Mouse (Mus musculus): Measurements from ENCODE around the gene Slc25a25. TPM values are rescaled to one million over a fixed set of nuclear protein-coding genes. Genes with fewer than 3 reads are reported as not detected.
A peak's percentile ranks its signal among the peaks of the same experiment; 100 is the strongest.

Gene Slc25a25
- polyA plus RNA-seq, 1 experiment from 2014 or later = 15.0 TPM

DNA sequence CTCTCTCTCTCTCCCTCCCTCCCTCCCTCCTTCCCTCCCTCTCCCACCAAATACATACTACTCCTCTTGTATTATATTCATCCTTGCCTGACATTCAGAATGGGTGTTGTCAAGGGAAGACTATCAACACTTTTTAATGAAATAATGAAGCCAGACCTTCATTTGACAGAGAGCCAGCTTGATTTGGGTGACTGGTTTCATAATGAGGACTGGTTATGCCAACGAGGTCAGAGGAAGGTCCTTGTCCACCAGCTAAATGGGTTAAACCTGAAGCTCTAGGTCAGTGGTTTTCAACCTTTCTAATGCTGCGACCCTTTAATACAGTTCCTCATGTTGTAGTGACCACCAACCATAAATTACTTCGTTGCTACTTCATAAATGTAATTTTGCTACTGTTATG lies 12.5 kb downstream of the Slc25a25 start:
- Histone ChIP-seq H3K4me2 (ENCODE audit: low read length) (no peak overlapping the region), H3K4me3 (replicated peaks; ENCODE audit: low read depth, low read length) (no peak overlapping the region), H3K9me3 (replicated peaks; ENCODE audit: low read length) (no peaks in the 10 kb centered on the region), H3K27me3 (ENCODE audit: insufficient read depth, low read length) (no peaks in the 10 kb centered on the region), H3K27ac (0 out of 2 replicates have a peak overlapping the region, but pooled peaks have one; percentile 47), H3K9ac (ENCODE audit: low read depth, low read length) (no peak overlapping the region), H3K36me3 (ENCODE audit: insufficient read depth, low read length) (0 out of 2 replicates have a peak, but pooled peaks cover 1% of the 10 kb centered on the region), H3K4me1 (replicated peaks; ENCODE audit: insufficient read depth, low read length) (peaks cover 8% of the 10 kb centered on the region; the same call in 1 of the 2 replicates)
- 67% methylated on average over 3 of the region's 3 CpGs for WGBS
- DNase-seq (ENCODE audit: low spot score) = no peak
- TF ChIP-seq CTCF (IDR thresholded peaks at IDR 0.05; ENCODE audit: low read depth) = no peak
- no peak for ATAC-seq (replicated peaks; ENCODE audit: low FRiP score, low read depth)

DNA sequence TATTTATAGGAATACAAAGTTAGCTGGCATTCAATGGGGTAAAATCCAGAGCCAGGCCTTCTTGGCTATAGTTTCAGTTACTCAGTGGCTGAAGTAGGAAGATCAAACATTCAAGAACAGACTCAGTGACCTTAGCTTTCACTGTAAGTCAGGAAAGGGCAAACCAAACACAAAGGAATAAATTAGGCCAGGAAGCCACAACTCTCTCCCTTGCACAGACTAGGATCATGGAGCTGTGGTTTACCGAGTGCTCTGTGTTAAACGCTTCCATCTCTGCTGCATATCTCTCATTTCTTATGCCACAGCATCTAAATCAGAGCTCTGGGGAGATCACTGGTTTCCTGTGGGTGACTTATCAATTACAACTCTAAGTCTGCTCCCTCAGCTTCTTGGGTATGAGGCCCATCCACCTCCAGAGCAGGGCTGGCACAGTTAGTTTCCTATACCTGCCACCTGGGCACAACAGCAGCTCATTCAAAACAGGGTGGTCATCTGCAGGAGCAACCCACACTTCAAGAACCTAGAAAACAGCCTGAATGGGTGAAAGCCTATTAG lies 13.6 kb downstream of the Slc25a25 start:
- DNase-seq (ENCODE audit: low spot score) (no peak), ATAC-seq (replicated peaks; ENCODE audit: low FRiP score, low read depth) (no peak)
- Histone ChIP-seq H3K4me3 (replicated peaks; ENCODE audit: low read depth, low read length) (no peak overlapping the region), H3K27me3 (ENCODE audit: insufficient read depth, low read length) (no peaks in the 10 kb centered on the region), H3K4me1 (replicated peaks; ENCODE audit: insufficient read depth, low read length) (peaks cover 8% of the 10 kb centered on the region; the same call in 1 of the 2 replicates), H3K9me3 (replicated peaks; ENCODE audit: low read length) (no peaks in the 10 kb centered on the region), H3K9ac (ENCODE audit: low read depth, low read length) (no peak overlapping the region), H3K27ac (peak overlapping the region; percentile 32), H3K36me3 (ENCODE audit: insufficient read depth, low read length) (no peaks in the 10 kb centered on the region), H3K4me2 (ENCODE audit: low read length) (no peak overlapping the region)
- no peak for TF ChIP-seq CTCF (IDR thresholded peaks at IDR 0.05; ENCODE audit: low read depth)
- WGBS = 75% methylated on average over 2 of the region's 2 CpGs

DNA sequence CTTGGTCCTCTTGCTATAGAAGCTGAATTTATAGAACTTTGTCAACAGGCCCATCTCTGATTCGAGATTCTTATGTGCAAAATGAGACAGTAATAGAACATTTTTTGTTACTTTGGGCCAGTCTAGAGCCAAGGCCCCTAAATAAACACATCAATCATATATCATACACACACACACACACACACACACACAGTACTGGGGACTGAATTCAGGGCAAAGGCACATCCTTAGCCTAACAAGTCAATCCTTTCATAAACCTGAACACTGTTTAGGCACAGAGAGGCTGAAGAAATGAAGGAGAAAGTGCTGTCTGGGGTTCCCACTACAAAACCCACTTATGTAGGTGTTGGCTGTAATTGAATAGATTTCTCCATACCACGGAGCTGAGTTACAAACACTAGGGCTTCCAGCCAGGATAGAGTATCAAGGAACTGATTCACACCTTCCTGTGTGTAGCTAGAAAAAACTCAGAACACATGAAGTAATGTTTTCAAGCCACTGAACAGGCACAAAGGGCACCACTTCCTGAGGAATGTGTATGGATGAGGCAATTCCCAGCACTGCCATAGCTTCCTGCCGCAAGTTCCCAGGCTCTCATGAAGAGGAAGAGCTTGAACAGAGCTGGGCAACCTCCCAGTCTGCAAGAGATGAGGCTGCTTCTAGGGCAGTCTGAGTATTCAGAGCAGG lies 14.4 kb downstream of the Slc25a25 start:
- Histone ChIP-seq H3K36me3 (ENCODE audit: insufficient read depth, low read length) (no peaks in the 10 kb centered on the region), H3K4me2 (ENCODE audit: low read length) (no peak overlapping the region), H3K27ac (peak overlapping the region; percentile 32), H3K9me3 (replicated peaks; ENCODE audit: low read length) (no peaks in the 10 kb centered on the region), H3K4me3 (replicated peaks; ENCODE audit: low read depth, low read length) (no peak overlapping the region), H3K9ac (ENCODE audit: low read depth, low read length) (no peak overlapping the region), H3K4me1 (replicated peaks; ENCODE audit: insufficient read depth, low read length) (peaks cover 8% of the 10 kb centered on the region; the same call in 1 of the 2 replicates), H3K27me3 (ENCODE audit: insufficient read depth, low read length) (no peaks in the 10 kb centered on the region)
- TF ChIP-seq CTCF (IDR thresholded peaks at IDR 0.05; ENCODE audit: low read depth) = no peak
- 0 out of 2 replicates have a peak, but pooled peaks have one; percentile 13 for ATAC-seq (replicated peaks; ENCODE audit: low FRiP score, low read depth)
- DNase-seq (ENCODE audit: low spot score) = peak; percentile 75
- 50% methylated on average over 3 of the region's 3 CpGs for WGBS

DNA sequence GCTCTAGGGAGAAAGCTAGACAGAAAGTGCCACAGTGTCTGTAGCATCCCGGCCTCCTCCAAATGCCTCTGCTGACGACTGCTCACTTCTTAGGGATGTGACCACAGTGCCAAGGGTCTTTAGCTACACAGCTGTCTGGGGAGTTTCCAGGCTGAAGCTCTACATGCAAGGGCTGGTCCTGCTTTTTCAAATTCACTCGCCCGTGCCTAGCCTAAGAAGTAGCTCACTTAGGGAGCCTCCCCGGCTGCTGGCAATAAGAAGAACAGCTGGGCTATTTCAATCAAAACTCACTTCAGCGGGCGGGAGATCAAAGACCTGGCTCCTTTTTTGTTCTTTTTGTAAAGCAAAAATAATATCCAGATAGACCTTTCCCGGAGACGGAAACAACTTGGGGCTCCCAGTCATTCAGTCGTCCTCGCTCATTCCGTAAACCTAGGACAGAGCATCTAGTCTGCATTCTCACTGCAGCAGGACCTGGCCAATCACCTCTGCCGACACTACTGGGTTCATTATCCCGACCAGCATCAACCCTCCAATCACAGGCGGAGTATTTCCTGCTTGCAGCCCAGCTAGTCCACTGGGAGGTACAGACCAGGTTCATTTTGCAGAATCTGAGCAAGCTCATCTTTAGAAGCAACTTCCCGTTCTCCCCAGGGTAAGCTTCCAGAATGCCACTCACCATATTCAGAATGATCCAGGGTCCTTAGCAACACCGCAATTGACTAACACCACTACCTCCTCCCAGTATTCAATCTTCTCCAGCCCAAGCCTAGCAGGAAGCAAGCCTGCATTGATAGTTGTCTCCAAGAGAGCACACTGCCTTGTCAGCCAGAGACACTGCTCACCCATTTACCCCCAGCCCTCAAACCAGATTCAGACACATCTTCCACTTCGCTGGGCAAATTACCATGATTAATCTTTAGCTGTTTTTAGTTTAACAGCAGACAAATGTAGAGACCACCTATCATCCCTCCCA lies 20.3 kb downstream of the Slc25a25 start:
- peak; percentile 97 for DNase-seq (ENCODE audit: low spot score)
- 7% methylated on average over 18 of the region's 18 CpGs for WGBS
- H3K4me1 ChIP-seq (replicated peaks; ENCODE audit: insufficient read depth, low read length) = peaks cover 33% of the 10 kb centered on the region; the same call in 1 of the 2 replicates
- peak overlapping the region; percentile 49 for H3K9ac ChIP-seq (ENCODE audit: low read depth, low read length)
- no peaks in the 10 kb centered on the region for H3K27me3 ChIP-seq (ENCODE audit: insufficient read depth, low read length)
- no peak for TF ChIP-seq CTCF (IDR thresholded peaks at IDR 0.05; ENCODE audit: low read depth)
- peak; percentile 89 for ATAC-seq (replicated peaks; ENCODE audit: low FRiP score, low read depth)
- peak overlapping the region; percentile 28 for H3K4me3 ChIP-seq (replicated peaks; ENCODE audit: low read depth, low read length)
- no peaks in the 10 kb centered on the region for H3K9me3 ChIP-seq (replicated peaks; ENCODE audit: low read length)
- H3K4me2 ChIP-seq (ENCODE audit: low read length) = peak overlapping the region; percentile 56
- no peaks in the 10 kb centered on the region for H3K36me3 ChIP-seq (ENCODE audit: insufficient read depth, low read length)
- H3K27ac ChIP-seq = peak overlapping the region; percentile 65

DNA sequence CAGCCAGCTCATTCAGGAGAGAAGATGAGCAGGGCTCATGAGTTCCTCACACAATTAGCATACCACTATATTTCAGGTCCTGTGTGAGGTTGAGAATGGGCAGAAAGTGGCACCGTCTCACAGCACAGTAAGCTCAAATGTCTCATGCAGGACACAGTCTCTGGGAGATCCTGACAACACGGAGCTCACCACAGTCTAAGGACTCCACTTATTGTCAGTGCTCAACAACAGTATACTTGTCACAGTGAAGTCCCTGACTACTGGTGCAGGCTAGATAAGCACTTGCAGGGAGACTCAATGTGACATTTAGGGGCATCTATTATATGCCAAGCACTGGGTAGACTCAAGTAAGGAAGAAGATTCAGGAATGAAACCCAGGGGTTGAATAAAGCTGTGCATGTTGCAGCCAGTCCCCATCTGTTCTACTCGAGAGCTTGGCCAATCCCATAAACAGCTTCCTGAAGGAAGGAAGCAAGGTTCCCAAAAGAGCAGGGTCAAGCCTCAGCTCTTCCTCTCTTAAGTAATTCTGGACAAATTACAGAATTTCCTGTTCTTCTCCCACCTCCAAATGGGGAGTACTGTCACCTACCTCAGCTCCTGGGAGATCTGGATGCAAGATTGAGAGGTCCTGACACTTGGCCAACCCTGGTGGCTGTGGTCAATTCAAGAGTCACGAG lies 21.9 kb downstream of the Slc25a25 start:
- ATAC-seq (replicated peaks; ENCODE audit: low FRiP score, low read depth) = no peak

More for the DNA sequence above, 21.9 kb downstream of the Slc25a25 start:
- H3K36me3 ChIP-seq (ENCODE audit: insufficient read depth, low read length) = no peaks in the 10 kb centered on the region
- 47% methylated on average over 4 of the region's 4 CpGs for WGBS
- H3K4me1 ChIP-seq (replicated peaks; ENCODE audit: insufficient read depth, low read length) = peaks cover 45% of the 10 kb centered on the region
- no peak overlapping the region for H3K9ac ChIP-seq (ENCODE audit: low read depth, low read length)
- no peaks in the 10 kb centered on the region for H3K27me3 ChIP-seq (ENCODE audit: insufficient read depth, low read length)
- H3K4me2 ChIP-seq (ENCODE audit: low read length) = peak overlapping the region; percentile 39
- no peak for DNase-seq (ENCODE audit: low spot score)
- TF ChIP-seq CTCF (IDR thresholded peaks at IDR 0.05; ENCODE audit: low read depth) = no peak
- H3K27ac ChIP-seq = peak overlapping the region; percentile 60; the same call in 1 of the 2 replicates
- H3K4me3 ChIP-seq (replicated peaks; ENCODE audit: low read depth, low read length) = no peak overlapping the region
- no peaks in the 10 kb centered on the region for H3K9me3 ChIP-seq (replicated peaks; ENCODE audit: low read length)
